Mouse (Mus musculus): Measurements from ENCODE around the gene Rbx1.
"Not testable (repeated sequence)": the region's sequence is repeated elsewhere in the genome, so short reads cannot be mapped to it uniquely, and the experiment has no call there.

Rbx1 gene

GRCm38 (mm10) chr15:81465901-81466737 is at the start of gene Rbx1:
Gene Rbx1, plus strand, starts transcription at chr15:81466296.
- DNase-seq, result peak; percentile 97 to 98

GRCm38 (mm10) chr15:81416763-81417310 is 49.3 kb upstream of the Rbx1 start:
- DNase-seq, result peak; percentile 77 to 79

- no peak for DNase-seq
Observed at GRCm38 (mm10) chr15:81418065-81418464, 48.0 kb upstream of the Rbx1 start.

GRCm38 (mm10) chr15:81421454-81421853 is 44.6 kb upstream of the Rbx1 start:
- DNase-seq, result peak; percentile 49 to 78

GRCm38 (mm10) chr15:81422156-81422681 is 43.9 kb upstream of the Rbx1 start:
- DNase-seq, result peak; percentile 40 to 49

- no peak for DNase-seq
Observed at GRCm38 (mm10) chr15:81425311-81425710, 40.8 kb upstream of the Rbx1 start.

- DNase-seq, result no peak
Observed at GRCm38 (mm10) chr15:81427947-81428346, 38.1 kb upstream of the Rbx1 start.

DNA sequence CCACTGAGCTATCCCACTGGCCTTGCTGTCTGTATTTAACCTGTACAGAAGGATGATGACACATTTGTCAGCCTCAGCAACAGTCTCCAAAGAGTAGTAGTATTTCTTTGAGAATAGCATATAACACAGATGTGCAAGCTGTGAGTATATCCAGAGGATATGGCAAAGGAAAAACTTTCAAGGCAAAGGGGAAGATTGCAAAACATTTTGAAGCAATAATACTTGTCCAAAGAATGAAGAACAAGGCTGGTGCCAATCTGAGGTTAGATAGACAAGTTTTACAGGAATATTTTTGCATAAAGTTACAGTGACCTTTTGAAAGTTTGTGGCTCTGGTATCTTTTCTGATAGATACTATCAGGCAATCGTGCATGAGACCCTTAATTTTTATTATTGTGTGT is 34.9 kb upstream of the Rbx1 start:
- DNase-seq, result no peak

DNA sequence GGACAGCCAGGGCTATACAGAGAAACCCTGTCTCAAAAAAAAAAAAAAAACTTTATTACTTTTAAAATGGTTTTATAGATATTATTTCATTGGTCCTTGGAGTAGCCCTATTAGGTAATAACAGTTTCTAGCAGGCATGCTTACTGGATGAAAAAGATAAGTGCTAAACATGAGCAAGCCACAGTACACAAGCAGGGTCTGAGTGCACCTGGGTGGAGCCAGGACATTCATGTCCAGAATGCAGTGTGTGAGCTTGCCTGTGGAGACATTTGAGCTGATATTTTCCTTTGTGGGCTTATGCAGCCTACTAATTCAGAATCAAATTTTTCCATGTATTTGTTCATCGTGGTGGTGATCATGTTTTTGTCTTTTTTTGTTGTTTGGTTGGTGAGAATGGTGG is 27.8 kb upstream of the Rbx1 start:
- DNase-seq, result no peak

- DNase-seq, result no peak
Observed at GRCm38 (mm10) chr15:81439236-81439635, 26.9 kb upstream of the Rbx1 start.

DNA sequence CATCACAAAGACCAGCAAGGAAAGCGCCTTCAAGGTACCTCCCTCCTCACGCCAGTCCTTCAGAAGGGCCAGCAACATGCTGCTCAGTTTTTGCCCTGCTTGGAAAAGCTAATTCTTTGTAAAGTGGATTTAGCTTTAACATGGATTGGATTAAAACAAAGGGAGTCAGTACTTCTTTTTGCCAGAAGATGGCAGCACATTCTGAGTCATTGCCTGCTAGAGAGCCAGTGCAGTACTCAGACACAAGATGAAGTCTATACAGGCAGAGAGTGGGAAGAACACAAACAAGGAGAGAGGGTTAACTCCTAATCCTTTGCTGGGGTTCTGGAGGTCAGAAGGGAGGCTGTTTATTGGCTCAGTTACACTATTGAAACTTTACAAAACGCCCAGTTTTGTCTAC is 17.6 kb upstream of the Rbx1 start:
- peak; percentile 61 for DNase-seq

- no peak for DNase-seq
Observed at GRCm38 (mm10) chr15:81461523-81461922, 4.6 kb upstream of the Rbx1 start.

DNA sequence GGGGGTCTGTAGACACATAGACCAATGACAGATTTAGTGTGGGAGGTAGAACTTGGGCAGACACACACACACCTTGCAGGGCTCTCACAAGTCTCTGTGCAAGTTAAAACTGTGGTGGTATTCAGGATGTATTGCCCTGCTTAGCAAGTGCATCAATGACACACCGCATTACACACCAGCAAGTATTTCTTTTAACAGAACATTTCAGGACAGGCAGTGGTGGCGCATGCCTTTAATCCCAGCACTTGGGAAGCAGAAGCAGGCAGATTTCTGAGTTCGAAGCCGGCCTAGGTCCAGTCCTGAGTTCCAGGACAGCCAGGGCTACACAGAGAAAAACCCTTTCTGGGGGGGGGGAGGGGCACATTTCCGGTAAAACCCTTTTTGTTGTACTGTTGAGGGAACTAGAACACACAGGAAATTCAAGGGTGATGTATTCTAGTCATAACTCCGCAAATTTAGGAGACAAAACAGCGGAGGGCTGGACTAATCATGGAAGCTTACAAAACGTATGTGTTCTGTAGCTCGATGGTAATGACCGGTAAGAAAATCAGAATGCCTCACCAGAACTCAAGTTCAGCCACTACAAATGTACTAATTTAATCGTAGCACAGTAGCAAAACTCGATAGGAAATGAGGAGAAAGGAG is 958 bp upstream of the Rbx1 start:
- no peak for DNase-seq

DNA sequence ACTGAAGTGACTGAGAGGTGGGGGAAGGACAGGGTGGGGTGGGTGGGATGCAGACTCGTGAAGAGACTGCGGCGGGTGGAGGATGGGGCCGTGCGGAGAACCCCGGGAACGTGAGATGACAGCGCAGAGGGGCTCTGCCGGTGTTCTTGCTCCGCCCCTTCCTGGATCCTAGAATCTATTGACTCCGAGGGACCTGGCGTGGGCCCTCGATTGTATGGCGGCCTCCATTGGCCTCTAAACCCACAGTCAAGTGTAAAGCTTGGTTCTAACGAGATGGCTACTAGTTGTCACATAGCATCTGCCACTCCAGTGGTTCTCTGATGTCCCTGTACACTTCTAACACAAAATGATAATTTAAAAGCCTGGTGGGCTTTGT is 630 bp downstream of the Rbx1 start:
- DNase-seq, result no peak

GRCm38 (mm10) chr15:81470735-81471134 is 4.6 kb downstream of the Rbx1 start:
- DNase-seq, result no peak

GRCm38 (mm10) chr15:81472256-81472655 is 6.2 kb downstream of the Rbx1 start:
- DNase-seq, result no peak

DNA sequence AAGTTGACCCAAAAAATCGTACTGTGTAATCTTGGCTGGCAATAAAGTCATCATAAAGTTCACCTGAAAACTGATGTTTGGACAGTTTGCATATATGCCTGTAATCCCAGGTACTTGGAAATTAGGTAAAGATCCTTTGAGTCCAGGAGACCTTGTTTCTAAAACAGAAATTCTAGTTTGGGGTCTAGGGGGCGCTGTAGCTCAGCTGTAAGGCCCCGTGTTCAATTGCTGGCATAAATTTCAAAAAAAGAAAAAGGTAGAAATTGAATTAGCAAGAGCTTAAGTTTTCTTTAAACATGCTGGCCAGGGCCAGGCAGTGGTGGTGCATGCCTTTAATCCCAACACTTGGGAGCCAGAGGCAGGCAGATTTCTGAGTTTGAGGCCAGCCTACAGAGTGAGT is 9.6 kb downstream of the Rbx1 start:
- peak in 1 of 2 experiments; percentile 23 for DNase-seq

GRCm38 (mm10) chr15:81476597-81476996 is 10.5 kb downstream of the Rbx1 start:
- no peak for DNase-seq

GRCm38 (mm10) chr15:81479446-81480213 is 13.5 kb downstream of the Rbx1 start:
- DNase-seq, result peak; percentile 18 to 41

GRCm38 (mm10) chr15:81480284-81480683 is 14.2 kb downstream of the Rbx1 start:
- not testable (repeated sequence) for DNase-seq

DNA sequence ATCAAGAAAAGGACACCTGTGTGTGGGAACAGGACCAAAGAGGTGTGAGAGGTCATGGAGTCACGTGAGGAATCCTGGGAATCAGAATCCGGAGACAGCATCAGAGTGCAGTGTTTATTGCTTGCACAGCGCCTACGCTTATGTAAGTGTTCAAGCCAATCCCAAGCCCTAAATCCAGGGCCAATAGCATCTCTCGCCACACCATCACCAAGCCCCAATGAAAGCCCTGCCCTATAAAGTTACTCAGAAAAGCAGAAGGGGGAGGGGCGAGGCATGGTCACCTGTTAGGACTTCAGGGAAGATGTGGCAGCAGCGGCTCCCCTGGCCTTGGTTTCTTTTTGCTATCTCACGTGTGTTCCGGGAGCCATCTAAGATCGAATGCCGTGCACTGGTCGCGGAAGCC is 14.9 kb downstream of the Rbx1 start:
- peak; percentile 49 to 83 for DNase-seq

DNA sequence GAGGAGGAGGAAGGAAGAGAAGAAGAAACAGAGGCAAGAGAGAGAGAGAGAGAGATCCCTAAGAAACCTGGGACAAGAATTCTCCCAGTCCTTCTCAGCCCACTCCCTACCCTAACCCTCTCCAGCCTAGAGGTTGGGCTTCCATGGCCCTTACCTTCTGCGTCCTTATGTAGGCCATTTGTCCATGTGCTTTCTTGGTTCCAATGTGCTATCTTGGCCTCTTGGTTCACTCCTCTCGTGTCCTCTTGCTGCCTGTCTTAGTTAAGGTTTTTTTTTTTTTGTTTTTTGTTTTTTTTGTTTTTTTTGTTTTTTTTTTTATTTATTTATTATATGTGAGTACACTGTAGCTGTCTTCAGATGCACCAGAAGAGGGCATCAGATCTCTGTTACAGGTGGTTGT is 16.9 kb downstream of the Rbx1 start:
- DNase-seq, result no peak

DNA sequence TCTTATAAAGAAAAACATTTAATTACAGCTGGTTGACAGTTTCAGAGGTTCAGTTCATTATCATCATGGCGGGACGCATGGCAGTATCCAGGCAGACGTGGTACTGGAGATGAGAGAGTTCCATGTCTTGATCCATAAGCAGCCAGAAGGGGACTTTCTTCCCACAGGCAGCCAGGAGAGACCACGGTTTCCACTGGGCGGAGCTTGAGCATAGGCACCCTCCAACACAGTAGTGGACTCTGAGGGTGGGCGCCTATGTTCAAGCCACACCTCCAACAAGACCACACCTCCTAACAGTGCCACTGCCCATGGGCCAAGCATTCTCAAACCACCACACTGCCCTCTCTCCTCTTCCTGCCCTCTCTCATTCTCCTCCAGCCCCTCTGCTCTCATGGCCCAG is 17.6 kb downstream of the Rbx1 start:
- no peak for DNase-seq

All from kidney, adult 8-10 months (tissue).